Mouse (Mus musculus) lung, embryonic 14.5 days (tissue): ENCODE data around the gene Ptprg. TPM values are rescaled to one million over a fixed set of nuclear protein-coding genes. Genes with fewer than 3 reads are reported as not detected.

ENCODE experiments used
- ATAC-seq: fragments of 200-750 bp; cut with Nextera tagmentation; 2 replicates; pipeline ENCODE4 v1.8.0; 2017; ENCODE audit warnings: mild to moderate bottlenecking, moderate TSS enrichment, moderate library complexity; ENCODE audit not compliant: insufficient read depth
- DNase-seq: peaks from one replicate; pipeline ENCODE4 v3.0.0-alpha.2; 2015
- H3K27ac ChIP-seq: fragments of 300-500 bp; sonication (generic); 2 replicates; pipeline ENCODE4 v1.5.1; 2014; ENCODE audit warnings: low read depth, mild to moderate bottlenecking, moderate library complexity
- H3K27me3 ChIP-seq: fragments of 300-500 bp; sonication (generic); 2 replicates; pipeline ENCODE4 v1.6.1; 2014; ENCODE audit warnings: low read length, control low read depth; ENCODE audit not compliant: insufficient read depth
- H3K36me3 ChIP-seq: fragments of 300-500 bp; sonication (generic); 2 replicates; pipeline ENCODE4 v1.6.1; 2014; ENCODE audit warnings: control low read depth; ENCODE audit not compliant: insufficient read depth
- H3K4me1 ChIP-seq: fragments of 300-500 bp; sonication (generic); 2 replicates; pipeline ENCODE4 v1.6.1; 2014; ENCODE audit warnings: antibody characterized with exemption, control low read depth; ENCODE audit not compliant: insufficient read depth
- H3K4me2 ChIP-seq: fragments of 300-500 bp; sonication (generic); 2 replicates; pipeline ENCODE4 v1.6.1; 2014; ENCODE audit warnings: mild to moderate bottlenecking
- H3K4me3 ChIP-seq: fragments of 300-500 bp; sonication (generic); 2 replicates; pipeline ENCODE4 v1.5.1; 2014; ENCODE audit warnings: low read depth, low read length
- H3K9ac ChIP-seq: fragments of 300-500 bp; sonication (generic); 2 replicates; pipeline ENCODE4 v1.6.1; 2014
- H3K9me3 ChIP-seq: fragments of 300-500 bp; sonication (generic); 2 replicates; pipeline ENCODE4 v1.6.1; 2016; ENCODE audit warnings: low read depth, low read length, control low read depth
- CTCF ChIP-seq: IDR thresholded peaks from 2 replicates; pipeline ENCODE4 v1.5.1; 2016; ENCODE audit warnings: antibody characterized with exemption, low read depth
- WGBS: fragments of 180-500 bp; shearing (Covaris S2); extraction: QIAGEN DNeasy Blood & Tissue Kit; methylation state at CpG from one replicate; pipeline ENCODE4 v1.1.7; 2014; 5-methylcytosine and 5-hydroxymethylcytosine counted together
- polyA plus RNA-seq: library from polyadenylated mRNA; unstranded; fragments of >200 nt; fragmentation: Nextera tagmentation; extraction: Ambion mirVana; gene quantifications from 2 replicates; pipeline ENCODE4 v1.2.1, GENCODE M21; 2014

The Ptprg gene
- polyA plus RNA-seq, 1 experiment from 2014 or later, result 43.2 TPM

DNA sequence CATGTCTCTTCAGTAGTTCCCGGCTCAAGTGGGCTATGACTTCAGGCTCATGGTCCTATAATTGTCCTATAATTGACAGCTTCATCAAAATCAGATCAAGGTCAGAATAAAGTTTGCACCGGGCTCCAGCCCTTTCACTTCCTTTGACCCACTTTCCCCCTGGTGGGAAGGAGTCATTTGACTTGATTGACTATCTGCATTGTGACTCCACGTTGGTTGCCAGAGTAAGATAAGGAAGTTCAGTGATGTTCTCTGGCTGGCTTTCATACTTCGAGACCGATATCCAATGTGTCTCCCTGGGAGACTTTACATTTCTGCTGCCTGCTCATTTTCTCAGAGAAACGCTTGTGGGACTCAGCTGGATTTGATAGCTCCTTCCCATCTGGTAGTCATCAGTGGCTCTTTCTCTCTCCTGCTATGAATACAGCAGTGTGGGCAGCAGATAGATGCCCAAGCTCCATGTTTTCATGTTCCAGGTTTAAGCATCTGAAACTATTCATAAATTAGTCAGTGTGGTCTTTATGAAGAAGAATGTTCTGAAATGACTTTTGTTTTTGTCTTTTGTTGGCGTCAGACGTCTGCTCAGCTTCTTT lies 318.5 kb downstream of the Ptprg start:
- H3K27ac ChIP-seq, result no peak overlapping the region
- no peak overlapping the region for H3K9ac ChIP-seq
- ATAC-seq (no peak), DNase-seq (peak; percentile 22)
- no peaks in the 10 kb centered on the region for H3K36me3 ChIP-seq
- no peaks in the 10 kb centered on the region for H3K27me3 ChIP-seq
- H3K9me3 ChIP-seq, result no peaks in the 10 kb centered on the region
- H3K4me1 ChIP-seq, result no peaks in the 10 kb centered on the region
- H3K4me3 ChIP-seq, result no peak overlapping the region
- TF ChIP-seq CTCF, result no peak
- 49% methylated on average over 8 of the region's 8 CpGs for WGBS
- no peak overlapping the region for H3K4me2 ChIP-seq

DNA sequence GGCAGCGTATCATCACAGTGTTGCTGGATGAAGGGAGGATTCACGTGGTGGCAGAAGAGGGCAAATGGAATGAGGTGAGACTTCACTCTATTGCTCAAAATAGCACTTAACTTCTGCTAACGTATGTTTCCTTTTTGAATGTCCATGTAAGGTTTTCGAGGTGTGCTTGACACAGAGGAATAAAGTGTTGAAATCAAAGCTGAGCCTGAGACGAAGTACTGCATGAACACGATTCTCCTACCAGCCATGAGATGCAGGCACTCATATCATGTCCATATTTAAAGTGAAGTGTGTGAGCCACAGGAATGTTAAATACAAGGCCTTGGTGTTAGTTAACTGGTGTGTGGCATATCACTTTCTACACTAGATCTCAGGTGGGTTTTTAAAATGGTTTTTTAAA lies 320.9 kb downstream of the Ptprg start:
- no peaks in the 10 kb centered on the region for H3K27me3 ChIP-seq
- no peaks in the 10 kb centered on the region for H3K4me1 ChIP-seq
- no peak overlapping the region for H3K4me3 ChIP-seq
- TF ChIP-seq CTCF, result no peak
- no peaks in the 10 kb centered on the region for H3K36me3 ChIP-seq
- WGBS, result 57% methylated on average over 6 of the region's 6 CpGs
- H3K4me2 ChIP-seq, result no peak overlapping the region
- no peak overlapping the region for H3K27ac ChIP-seq
- H3K9ac ChIP-seq, result no peak overlapping the region
- DNase-seq (no peak), ATAC-seq (no peak)
- H3K9me3 ChIP-seq, result no peaks in the 10 kb centered on the region

DNA sequence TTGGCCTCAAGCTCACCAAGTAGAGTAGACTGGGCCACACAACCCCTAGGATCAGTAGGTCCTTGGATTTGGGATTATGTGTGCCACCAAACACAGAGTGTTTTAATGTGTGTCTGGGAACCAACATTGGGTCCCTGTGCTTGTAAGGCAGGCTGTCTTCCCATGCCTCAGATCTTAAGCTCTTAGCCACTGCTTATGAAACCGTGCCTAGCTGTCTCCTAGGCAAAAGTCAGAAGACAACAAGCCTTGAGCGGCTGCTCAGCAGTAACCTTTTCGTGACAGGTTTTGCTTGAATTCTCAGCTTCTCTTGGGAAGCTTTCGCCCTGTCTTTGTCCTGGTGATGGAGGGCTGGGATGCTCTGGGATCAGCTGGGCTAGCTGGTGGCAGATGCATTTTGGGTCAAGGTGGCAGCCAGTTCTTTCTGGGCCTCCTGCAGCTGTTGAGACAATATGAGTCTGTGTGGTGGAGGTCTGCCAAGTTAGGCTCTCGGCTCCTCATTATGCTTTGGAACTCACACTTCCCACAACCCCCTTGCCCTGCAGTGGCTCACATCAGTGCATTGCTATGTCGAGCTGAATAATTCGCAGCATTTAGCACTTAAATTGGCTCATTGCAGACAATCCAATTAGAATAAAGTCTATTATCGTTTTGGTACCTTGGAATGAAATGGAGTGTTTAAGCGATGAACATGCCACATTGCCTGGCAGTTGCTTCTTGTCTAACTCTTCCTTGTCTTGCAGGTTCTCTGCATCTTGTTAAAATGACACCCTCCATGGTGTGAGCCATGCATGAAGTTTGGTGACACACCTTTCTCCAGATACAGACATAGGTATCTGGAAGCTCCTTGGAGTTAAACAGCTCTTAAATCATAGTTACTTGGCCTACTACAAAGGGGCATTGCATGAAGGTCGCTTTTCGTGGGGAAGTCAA lies 321.9 kb downstream of the Ptprg start:
- peak; percentile 45 for DNase-seq
- TF ChIP-seq CTCF, result no peak
- Histone ChIP-seq H3K4me1 (no peaks in the 10 kb centered on the region), H3K9ac (no peak overlapping the region), H3K27me3 (no peaks in the 10 kb centered on the region), H3K27ac (no peak overlapping the region), H3K9me3 (no peaks in the 10 kb centered on the region), H3K4me3 (no peak overlapping the region), H3K36me3 (no peaks in the 10 kb centered on the region), H3K4me2 (no peak overlapping the region)
- WGBS, result 75% methylated on average over 11 of the region's 11 CpGs
- ATAC-seq, result no peak

DNA sequence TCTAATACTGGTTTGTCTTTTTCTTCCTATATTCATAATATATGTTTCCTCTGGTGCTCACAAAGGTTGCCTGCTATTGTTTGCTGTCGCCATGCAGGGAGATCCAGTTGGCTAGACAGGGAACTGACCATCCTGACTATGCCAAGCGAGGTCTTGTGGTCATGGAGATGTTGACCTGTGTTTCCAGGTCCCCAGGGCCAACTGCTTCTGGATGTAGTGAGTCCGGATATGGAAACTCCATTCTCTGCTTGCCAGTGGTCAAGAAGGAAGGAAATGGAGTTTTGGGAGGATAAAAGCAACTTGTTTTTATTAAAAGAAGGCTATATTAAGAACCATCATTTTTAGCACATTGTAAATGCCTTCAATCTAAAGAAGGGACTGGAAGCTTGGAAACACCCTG lies 327.8 kb downstream of the Ptprg start:
- H3K4me3 ChIP-seq, result no peak overlapping the region
- no peaks in the 10 kb centered on the region for H3K27me3 ChIP-seq
- H3K36me3 ChIP-seq, result no peaks in the 10 kb centered on the region
- 73% methylated on average over 3 of the region's 3 CpGs for WGBS
- H3K27ac ChIP-seq, result no peak overlapping the region
- ATAC-seq, result no peak
- H3K4me1 ChIP-seq, result peaks cover 7% of the 10 kb centered on the region; the same call in 1 of the 2 replicates
- H3K9ac ChIP-seq, result no peak overlapping the region
- DNase-seq, result no peak
- TF ChIP-seq CTCF, result no peak
- no peaks in the 10 kb centered on the region for H3K9me3 ChIP-seq
- H3K4me2 ChIP-seq, result no peak overlapping the region

DNA sequence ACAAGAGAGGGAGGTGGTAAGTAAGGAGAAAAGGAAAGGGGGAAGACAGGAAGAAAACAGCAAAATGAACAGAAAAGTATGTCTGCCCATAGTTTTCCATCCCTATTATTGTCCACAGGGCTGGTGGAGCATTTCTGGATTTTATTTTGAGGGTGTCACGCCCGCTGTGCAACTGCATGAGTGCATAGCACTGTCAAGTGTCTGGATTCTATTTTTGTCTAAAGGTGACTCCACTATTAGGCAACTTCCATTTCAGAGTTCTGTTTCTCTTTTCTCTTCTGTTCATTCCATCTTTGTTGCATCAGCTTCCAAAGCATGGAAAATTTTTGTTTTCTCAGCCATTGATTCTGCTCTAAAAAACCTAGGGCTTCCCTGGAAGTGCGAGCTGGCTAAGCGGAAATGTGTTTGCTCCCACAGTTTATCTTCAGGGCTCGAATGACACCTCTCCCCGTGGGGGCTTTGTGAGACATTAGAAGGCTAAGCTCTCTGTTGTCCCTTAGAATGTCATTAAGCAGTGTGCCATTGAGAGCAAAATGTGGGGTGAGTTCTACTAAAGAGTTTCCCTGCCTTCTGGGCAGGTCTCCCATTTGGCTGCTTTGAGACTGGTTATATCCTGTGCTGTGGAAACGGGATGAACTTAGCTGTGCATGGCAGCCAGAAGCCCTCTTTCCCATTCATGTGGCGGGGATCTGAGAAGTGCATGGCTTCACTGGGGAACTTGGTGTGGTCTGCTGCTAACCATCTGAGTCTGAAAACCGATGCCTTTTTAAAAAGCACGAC lies 330.0 kb downstream of the Ptprg start:
- TF ChIP-seq CTCF, result no peak
- WGBS, result 28% methylated on average over 10 of the region's 10 CpGs
- DNase-seq, result peak; percentile 37
- Histone ChIP-seq H3K9me3 (no peaks in the 10 kb centered on the region), H3K27me3 (no peaks in the 10 kb centered on the region), H3K36me3 (no peaks in the 10 kb centered on the region), H3K4me1 (peaks cover 7% of the 10 kb centered on the region; the same call in 1 of the 2 replicates), H3K9ac (no peak overlapping the region), H3K4me2 (peak overlapping the region; percentile 23; the same call in 1 of the 2 replicates), H3K27ac (peak overlapping the region; percentile 33; the same call in 1 of the 2 replicates), H3K4me3 (no peak overlapping the region)
- ATAC-seq, result peak; percentile 44; the same call in 1 of the 2 replicates

DNA sequence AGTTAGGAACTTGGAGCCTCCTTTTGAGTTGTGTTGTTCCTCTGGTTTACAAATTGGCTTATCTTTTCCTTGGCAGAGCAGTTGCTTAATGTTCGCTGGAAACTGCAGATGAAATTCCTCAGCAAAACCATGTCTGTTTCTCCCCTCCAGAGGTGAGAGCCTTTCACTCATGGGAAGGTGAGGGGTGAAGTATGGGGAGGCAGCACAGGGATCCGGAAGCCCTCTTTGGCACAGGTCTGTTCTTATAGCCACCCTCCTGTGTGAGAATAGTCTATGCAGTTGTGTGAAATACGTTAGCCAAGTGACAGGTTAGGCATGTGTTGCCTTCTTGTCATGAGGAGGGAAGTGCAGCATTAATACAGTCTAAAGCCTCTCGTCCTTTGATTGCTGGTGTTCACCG lies 330.7 kb downstream of the Ptprg start:
- H3K4me2 ChIP-seq, result no peak overlapping the region
- H3K27ac ChIP-seq, result no peak overlapping the region; the same call in 1 of the 2 replicates
- H3K4me1 ChIP-seq, result peaks cover 7% of the 10 kb centered on the region; the same call in 1 of the 2 replicates
- H3K9ac ChIP-seq, result no peak overlapping the region
- no peak for TF ChIP-seq CTCF
- H3K27me3 ChIP-seq, result no peaks in the 10 kb centered on the region
- H3K36me3 ChIP-seq, result no peaks in the 10 kb centered on the region
- H3K4me3 ChIP-seq, result no peak overlapping the region
- ATAC-seq (no peak), DNase-seq (no peak)
- WGBS, result 36% methylated on average over 5 of the region's 5 CpGs
- no peaks in the 10 kb centered on the region for H3K9me3 ChIP-seq
